Comparison of ENCODE assay signal across 11 mouse cellular contexts in the genomic region with DNA sequence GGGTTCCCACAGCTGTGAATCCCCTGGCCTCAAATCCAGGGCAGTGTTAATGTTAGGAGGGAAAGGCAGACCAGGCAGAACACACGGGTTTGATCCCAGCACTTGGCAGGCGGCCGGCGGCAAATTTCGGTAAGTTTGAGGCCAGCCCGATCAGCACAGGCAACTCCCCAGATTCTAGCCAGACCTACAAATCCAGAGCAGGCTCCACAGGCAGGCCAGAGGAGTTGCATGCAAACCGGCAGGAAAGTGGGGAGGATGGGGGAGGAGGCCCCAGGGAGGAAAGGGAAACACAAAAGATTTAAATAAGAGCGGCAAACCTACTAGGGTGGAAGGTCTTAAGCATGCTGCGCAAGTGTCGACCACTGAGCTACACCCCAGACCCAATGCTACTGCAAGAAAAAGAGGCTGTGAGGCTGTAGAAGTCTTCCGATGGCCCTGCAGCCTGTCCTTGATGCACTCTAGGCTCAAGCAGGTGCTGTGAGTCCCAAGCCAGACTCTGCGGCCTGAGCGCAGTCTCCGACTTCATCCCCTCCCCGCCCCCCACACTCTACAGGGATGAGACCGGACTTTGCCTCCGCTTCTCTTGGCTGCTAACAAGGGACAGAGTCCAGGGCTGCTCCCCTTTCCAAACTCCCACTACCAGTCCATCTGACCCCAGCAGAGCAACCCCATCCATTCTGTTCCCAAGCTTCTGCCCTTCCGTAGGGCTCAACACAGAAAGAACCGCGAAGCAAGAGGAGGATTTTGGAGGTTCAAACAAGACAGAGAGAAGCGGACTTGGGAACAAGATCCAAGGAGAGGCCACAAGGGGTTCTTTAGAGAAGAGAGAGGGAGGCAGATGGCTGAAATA. TPM values are rescaled to one million over a fixed set of nuclear protein-coding genes. Genes with fewer than 3 reads are reported as not detected.
DNase-seq lines count a peak whose midpoint lies in the region; ATAC-seq lines count a peak whose summit lies in the region.
"Had no signal": no experiment of that assay in that cellular context is flagged by ENCODE, and none has a peak within 500 bp of the region (broad histone marks: within the 10 kb centered on the region; RNA-seq: fewer than 3 reads in every experiment).

No protein-coding gene starts in this region.

- ATAC-seq in forebrain, embryonic 11.5 days (replicated peaks; ENCODE audit: low FRiP score), result no peak
- ATAC-seq in forebrain, embryonic 16.5 days, result no peak
- ATAC-seq in neural tube, embryonic 11.5 days (ENCODE audit: insufficient read depth, low FRiP score, low TSS enrichment), result no peak
- ATAC-seq in limb, embryonic 13.5 days (ENCODE audit: low FRiP score, low read depth), result no peak

- 5% methylated on average over 21 of the region's 21 CpGs for WGBS in forebrain, embryonic 11.5 days
- 11% methylated on average over 21 of the region's 21 CpGs for WGBS in forebrain, embryonic 16.5 days
- 8% methylated on average over 21 of the region's 21 CpGs for WGBS in neural tube, embryonic 11.5 days
- WGBS in limb, embryonic 13.5 days, result 9% methylated on average over 21 of the region's 21 CpGs

- peak; percentile 64 for DNase-seq in forebrain, embryonic 11.5 days (ENCODE audit: low spot score)
- DNase-seq in neural tube, embryonic 11.5 days (ENCODE audit: low spot score), result peak; percentile 33
- no peak for DNase-seq in neural tube, embryonic 10.5 days (ENCODE audit: extremely low spot score, low spot score)
- DNase-seq in urinary bladder, postnatal 10 days (ENCODE audit: low spot score), result no peak
- no peak for DNase-seq in cerebellum, postnatal 4 days (ENCODE audit: low spot score in 2 of 2)
- no peak for DNase-seq in lung, postnatal 36 days
- DNase-seq: adrenal gland, postnatal 25 days; thymus, postnatal 4 days had no signal

- peak overlapping the region; percentile 24 for H3K9ac ChIP-seq in forebrain, embryonic 11.5 days (ENCODE audit: low read length)
- no peak overlapping the region for H3K9ac ChIP-seq in forebrain, embryonic 16.5 days (replicated peaks; ENCODE audit: low read depth, low read length)
- H3K9ac ChIP-seq in neural tube, embryonic 11.5 days (ENCODE audit: low read length), result peak overlapping the region; percentile 44
- H3K9ac ChIP-seq in limb, embryonic 13.5 days, result no peak overlapping the region; the same call in 1 of the 2 replicates

- H3K4me2 ChIP-seq in forebrain, embryonic 11.5 days (ENCODE audit: low read depth, low read length, severe bottlenecking), result peak overlapping the region; percentile 39
- H3K4me2 ChIP-seq in forebrain, embryonic 16.5 days (ENCODE audit: low read length), result no peak overlapping the region
- H3K4me2 ChIP-seq in neural tube, embryonic 11.5 days (ENCODE audit: low read depth), result peak overlapping the region; percentile 26
- H3K4me2 ChIP-seq in limb, embryonic 13.5 days (replicated peaks), result peak overlapping the region; percentile 30

- no peaks in the 10 kb centered on the region; the same call in 1 of the 2 replicates for H3K9me3 ChIP-seq in forebrain, embryonic 11.5 days (ENCODE audit: control insufficient read depth, low read length)
- H3K9me3 ChIP-seq in forebrain, embryonic 16.5 days (ENCODE audit: control insufficient read depth, low read length), result peaks cover 5% of the 10 kb centered on the region; the same call in 1 of the 2 replicates
- no peaks in the 10 kb centered on the region for H3K9me3 ChIP-seq in neural tube, embryonic 11.5 days (ENCODE audit: control insufficient read depth, low read length)
- H3K9me3 ChIP-seq in limb, embryonic 13.5 days, result peaks cover 8% of the 10 kb centered on the region; the same call in 1 of the 2 replicates

- H3K27ac ChIP-seq in forebrain, embryonic 11.5 days (ENCODE audit: low read depth, low read length), result no peak overlapping the region
- H3K27ac ChIP-seq in forebrain, embryonic 16.5 days (ENCODE audit: low read length), result no peak overlapping the region
- no peak overlapping the region for H3K27ac ChIP-seq in neural tube, embryonic 11.5 days (ENCODE audit: low read depth, low read length)
- no peak overlapping the region for H3K27ac ChIP-seq in limb, embryonic 13.5 days
- H3K27ac ChIP-seq: left cerebral cortex, adult 2 months had no signal

- H3K4me1 ChIP-seq in forebrain, embryonic 11.5 days (replicated peaks; ENCODE audit: control insufficient read depth, insufficient read depth, low read length), result no peaks in the 10 kb centered on the region; the same call in 1 of the 2 replicates
- H3K4me1 ChIP-seq in forebrain, embryonic 16.5 days (replicated peaks; ENCODE audit: control insufficient read depth, insufficient read depth, low read length), result no peaks in the 10 kb centered on the region; the same call in 1 of the 2 replicates
- peaks cover 4% of the 10 kb centered on the region; the same call in 1 of the 2 replicates for H3K4me1 ChIP-seq in neural tube, embryonic 11.5 days (ENCODE audit: control insufficient read depth, insufficient read depth, low read length)
- H3K4me1 ChIP-seq in limb, embryonic 13.5 days, result peaks cover 14% of the 10 kb centered on the region

- peaks cover 2% of the 10 kb centered on the region; the same call in 1 of the 2 replicates for H3K27me3 ChIP-seq in forebrain, embryonic 11.5 days (ENCODE audit: control insufficient read depth, insufficient read depth, low read length)
- peaks cover 20% of the 10 kb centered on the region for H3K27me3 ChIP-seq in forebrain, embryonic 16.5 days (replicated peaks; ENCODE audit: control insufficient read depth, insufficient read depth, low read length)
- H3K27me3 ChIP-seq in neural tube, embryonic 11.5 days (ENCODE audit: control insufficient read depth, insufficient read depth, low read length), result peaks cover 12% of the 10 kb centered on the region
- H3K27me3 ChIP-seq in limb, embryonic 13.5 days, result peaks cover 44% of the 10 kb centered on the region

- H3K4me3 ChIP-seq in forebrain, embryonic 11.5 days (ENCODE audit: low read depth, low read length), result peak overlapping the region; percentile 5; the same call in 1 of the 2 replicates
- H3K4me3 ChIP-seq in forebrain, embryonic 16.5 days (replicated peaks; ENCODE audit: low read length), result no peak overlapping the region
- H3K4me3 ChIP-seq in neural tube, embryonic 11.5 days (ENCODE audit: low read depth, low read length), result 0 out of 2 replicates have a peak overlapping the region, but pooled peaks have one; percentile 13
- H3K4me3 ChIP-seq in limb, embryonic 13.5 days, result peak overlapping the region; percentile 7; the same call in 1 of the 2 replicates
- H3K4me3 ChIP-seq: left cerebral cortex, adult 2 months had no signal

- no peaks in the 10 kb centered on the region for H3K36me3 ChIP-seq in forebrain, embryonic 11.5 days (ENCODE audit: control insufficient read depth, insufficient read depth, low read length)
- no peaks in the 10 kb centered on the region for H3K36me3 ChIP-seq in forebrain, embryonic 16.5 days (ENCODE audit: control insufficient read depth, insufficient read depth)
- H3K36me3 ChIP-seq in neural tube, embryonic 11.5 days (ENCODE audit: control insufficient read depth, insufficient read depth, low read length), result no peaks in the 10 kb centered on the region
- H3K36me3 ChIP-seq in limb, embryonic 13.5 days, result no peaks in the 10 kb centered on the region

RNA-seq across cellular contexts. Expression of a gene that starts 0.7 kb away (rescaled TPM):
- 5.4 and 5.5 TPM in 2 replicates for polyA plus RNA-seq in forebrain, embryonic 11.5 days (2014; fragmentation: Nextera tagmentation; extraction: Ambion mirVana)
- polyA plus RNA-seq in forebrain, embryonic 16.5 days (2015; fragmentation: Nextera tagmentation; extraction: Ambion mirVana), result 0.28 and 1.0 TPM in 2 replicates
- polyA plus RNA-seq in neural tube, embryonic 11.5 days (2014; fragmentation: Nextera tagmentation; extraction: Ambion mirVana), result 1.8 and 2.0 TPM in 2 replicates
- polyA plus RNA-seq in limb, embryonic 13.5 days (2015; fragmentation: Nextera tagmentation; extraction: Ambion mirVana), result 3.1 and 3.4 TPM in 2 replicates

RNA-seq across cellular contexts. Expression of a gene that starts 16.3 kb away (rescaled TPM):
- polyA plus RNA-seq in forebrain, embryonic 11.5 days (2014; fragmentation: Nextera tagmentation; extraction: Ambion mirVana), result 0.11 and 0.12 TPM in 2 replicates
- 0.09 TPM in 1 of 2 replicates, not detected in the other for polyA plus RNA-seq in forebrain, embryonic 16.5 days (2015; fragmentation: Nextera tagmentation; extraction: Ambion mirVana)
- 0.27 TPM in 1 of 2 replicates, not detected in the other for polyA plus RNA-seq in neural tube, embryonic 11.5 days (2014; fragmentation: Nextera tagmentation; extraction: Ambion mirVana)
- polyA plus RNA-seq in limb, embryonic 13.5 days (2015; fragmentation: Nextera tagmentation; extraction: Ambion mirVana), result 0.25 and 0.34 TPM in 2 replicates

RNA-seq across cellular contexts. Expression of a gene that starts 30.1 kb away (rescaled TPM):
- 0.47 and 0.85 TPM in 2 replicates for polyA plus RNA-seq in forebrain, embryonic 11.5 days (2014; fragmentation: Nextera tagmentation; extraction: Ambion mirVana)
- 1.5 and 1.9 TPM in 2 replicates for polyA plus RNA-seq in forebrain, embryonic 16.5 days (2015; fragmentation: Nextera tagmentation; extraction: Ambion mirVana)
- 1.0 and 1.1 TPM in 2 replicates for polyA plus RNA-seq in neural tube, embryonic 11.5 days (2014; fragmentation: Nextera tagmentation; extraction: Ambion mirVana)
- polyA plus RNA-seq in limb, embryonic 13.5 days (2015; fragmentation: Nextera tagmentation; extraction: Ambion mirVana), result 2.6 and 2.7 TPM in 2 replicates

RNA-seq across cellular contexts. Expression of a gene that starts 34.2 kb away (rescaled TPM):
- not detected in 2 replicates for polyA plus RNA-seq in forebrain, embryonic 11.5 days (2014; fragmentation: Nextera tagmentation; extraction: Ambion mirVana)
- polyA plus RNA-seq in forebrain, embryonic 16.5 days (2015; fragmentation: Nextera tagmentation; extraction: Ambion mirVana), result not detected in 2 replicates
- not detected in 2 replicates for polyA plus RNA-seq in neural tube, embryonic 11.5 days (2014; fragmentation: Nextera tagmentation; extraction: Ambion mirVana)
- polyA plus RNA-seq in limb, embryonic 13.5 days (2015; fragmentation: Nextera tagmentation; extraction: Ambion mirVana), result not detected in 2 replicates

Comparison
In these comparisons a context has a peak if more than half of its experiments do, and no peak if none do; other contexts are left out.
1. DNase-seq: peak in forebrain, embryonic 11.5 days (single experiment) and neural tube, embryonic 11.5 days (single experiment); none in neural tube, embryonic 10.5 days (single experiment), urinary bladder, postnatal 10 days (single experiment), cerebellum, postnatal 4 days (0 of 2) and lung, postnatal 36 days (single experiment).
2. H3K9ac ChIP-seq: peak in forebrain, embryonic 11.5 days (single experiment) and neural tube, embryonic 11.5 days (single experiment); none in forebrain, embryonic 16.5 days (single experiment) and limb, embryonic 13.5 days (single experiment).